Mouse (Mus musculus) lung, embryonic 14.5 days (tissue): ENCODE measurements at regions not wholly inside any gene's neighbourhood (a gene's known extent, or its start where the extent isn't known, plus 50 kb on each side); places are given as distances from the start of the nearest gene placed in this dataset.

Experiments used
- ATAC-seq: fragments of 200-750 bp; cut with Nextera tagmentation; 2 replicates; pipeline ENCODE4 v1.8.0; 2017; ENCODE audit warnings: mild to moderate bottlenecking, moderate TSS enrichment, moderate library complexity; ENCODE audit not compliant: insufficient read depth
- DNase-seq: peaks from one replicate; pipeline ENCODE4 v3.0.0-alpha.2; 2015
- H3K27ac ChIP-seq: fragments of 300-500 bp; sonication (generic); 2 replicates; pipeline ENCODE4 v1.5.1; 2014; ENCODE audit warnings: low read depth, mild to moderate bottlenecking, moderate library complexity
- H3K27me3 ChIP-seq: fragments of 300-500 bp; sonication (generic); 2 replicates; pipeline ENCODE4 v1.6.1; 2014; ENCODE audit warnings: low read length, control low read depth; ENCODE audit not compliant: insufficient read depth
- H3K36me3 ChIP-seq: fragments of 300-500 bp; sonication (generic); 2 replicates; pipeline ENCODE4 v1.6.1; 2014; ENCODE audit warnings: control low read depth; ENCODE audit not compliant: insufficient read depth
- H3K4me1 ChIP-seq: fragments of 300-500 bp; sonication (generic); 2 replicates; pipeline ENCODE4 v1.6.1; 2014; ENCODE audit warnings: antibody characterized with exemption, control low read depth; ENCODE audit not compliant: insufficient read depth
- H3K4me2 ChIP-seq: fragments of 300-500 bp; sonication (generic); 2 replicates; pipeline ENCODE4 v1.6.1; 2014; ENCODE audit warnings: mild to moderate bottlenecking
- H3K4me3 ChIP-seq: fragments of 300-500 bp; sonication (generic); 2 replicates; pipeline ENCODE4 v1.5.1; 2014; ENCODE audit warnings: low read depth, low read length
- H3K9ac ChIP-seq: fragments of 300-500 bp; sonication (generic); 2 replicates; pipeline ENCODE4 v1.6.1; 2014
- H3K9me3 ChIP-seq: fragments of 300-500 bp; sonication (generic); 2 replicates; pipeline ENCODE4 v1.6.1; 2016; ENCODE audit warnings: low read depth, low read length, control low read depth
- CTCF ChIP-seq: IDR thresholded peaks from 2 replicates; pipeline ENCODE4 v1.5.1; 2016; ENCODE audit warnings: antibody characterized with exemption, low read depth
- WGBS: fragments of 180-500 bp; shearing (Covaris S2); extraction: QIAGEN DNeasy Blood & Tissue Kit; methylation state at CpG from one replicate; pipeline ENCODE4 v1.1.7; 2014; 5-methylcytosine and 5-hydroxymethylcytosine counted together
- microRNA counts: library from miRNA; unstranded; fragments of <30 nt; microRNA quantifications from one replicate; lab custom pipeline; 2016
- microRNA-seq: library from miRNA; unstranded; fragments of <30 nt; microRNA quantifications from one replicate; pipeline ENCODE4, GENCODE M21; 2016; ENCODE audit warnings: borderline number of aligned reads

GRCm38 (mm10) chr1:137040898-137041297 lies 80.7 kb upstream of the Nr5a2 start:
- no peak for ATAC-seq
- WGBS = 39% methylated on average over 8 of the region's 8 CpGs

GRCm38 (mm10) chr1:137034586-137034985 lies 74.3 kb upstream of the Nr5a2 start:
- no peaks in the 10 kb centered on the region for H3K4me1 ChIP-seq
- no peak overlapping the region for H3K9ac ChIP-seq
- no peak for TF ChIP-seq CTCF
- H3K27me3 ChIP-seq = no peaks in the 10 kb centered on the region
- no peak overlapping the region for H3K27ac ChIP-seq
- H3K9me3 ChIP-seq = no peaks in the 10 kb centered on the region
- no peaks in the 10 kb centered on the region for H3K36me3 ChIP-seq
- DNase-seq (no peak), ATAC-seq (no peak)
- WGBS = 85% methylated on average over 6 of the region's 6 CpGs
- no peak overlapping the region for H3K4me3 ChIP-seq
- no peak overlapping the region for H3K4me2 ChIP-seq

More at GRCm38 (mm10) chr1:137040898-137041297, 80.7 kb upstream of the Nr5a2 start:
- no peak for TF ChIP-seq CTCF
- no peak overlapping the region for H3K27ac ChIP-seq
- no peaks in the 10 kb centered on the region for H3K9me3 ChIP-seq
- H3K36me3 ChIP-seq = no peaks in the 10 kb centered on the region
- H3K4me2 ChIP-seq = no peak overlapping the region
- no peak overlapping the region for H3K4me3 ChIP-seq
- no peak for DNase-seq
- H3K27me3 ChIP-seq = no peaks in the 10 kb centered on the region
- no peak overlapping the region for H3K9ac ChIP-seq
- H3K4me1 ChIP-seq = no peaks in the 10 kb centered on the region

GRCm38 (mm10) chr1:137033679-137034078 lies 73.4 kb upstream of the Nr5a2 start:
- no peak overlapping the region for H3K9ac ChIP-seq
- H3K4me1 ChIP-seq = no peaks in the 10 kb centered on the region
- no peaks in the 10 kb centered on the region for H3K36me3 ChIP-seq
- DNase-seq (no peak), ATAC-seq (no peak)
- no peak overlapping the region for H3K4me2 ChIP-seq
- H3K4me3 ChIP-seq = no peak overlapping the region
- H3K27ac ChIP-seq = no peak overlapping the region
- TF ChIP-seq CTCF = no peak
- no peaks in the 10 kb centered on the region for H3K27me3 ChIP-seq
- H3K9me3 ChIP-seq = no peaks in the 10 kb centered on the region
- WGBS = 48% methylated on average over 5 of the region's 5 CpGs

GRCm38 (mm10) chr1:137023706-137024105 lies 63.5 kb upstream of the Nr5a2 start:
- Histone ChIP-seq H3K9ac (no peak overlapping the region), H3K27me3 (no peaks in the 10 kb centered on the region), H3K4me3 (no peak overlapping the region), H3K27ac (no peak overlapping the region), H3K36me3 (no peaks in the 10 kb centered on the region), H3K4me2 (no peak overlapping the region), H3K9me3 (no peaks in the 10 kb centered on the region), H3K4me1 (no peaks in the 10 kb centered on the region)
- no peak for ATAC-seq
- 80% methylated on average over 6 of the region's 6 CpGs for WGBS
- no peak for TF ChIP-seq CTCF
- DNase-seq = no peak

- Histone ChIP-seq H3K27ac (no peak overlapping the region), H3K36me3 (no peaks in the 10 kb centered on the region), H3K4me1 (no peaks in the 10 kb centered on the region), H3K4me3 (no peak overlapping the region), H3K27me3 (no peaks in the 10 kb centered on the region), H3K4me2 (no peak overlapping the region), H3K9ac (no peak overlapping the region), H3K9me3 (no peaks in the 10 kb centered on the region)
- WGBS = 78% methylated on average over 1 of the region's 1 CpGs
- DNase-seq (no peak), ATAC-seq (no peak)
- no peak for TF ChIP-seq CTCF
Observed at GRCm38 (mm10) chr1:137020528-137020927, 60.3 kb upstream of the Nr5a2 start.

GRCm38 (mm10) chr1:137017642-137018041 lies 57.4 kb upstream of the Nr5a2 start:
- Histone ChIP-seq H3K27me3 (no peaks in the 10 kb centered on the region), H3K4me1 (no peaks in the 10 kb centered on the region), H3K9me3 (no peaks in the 10 kb centered on the region), H3K27ac (no peak overlapping the region), H3K36me3 (no peaks in the 10 kb centered on the region), H3K9ac (no peak overlapping the region), H3K4me3 (no peak overlapping the region), H3K4me2 (no peak overlapping the region)
- ATAC-seq = no peak
- DNase-seq = no peak
- 72% methylated on average over 5 of the region's 5 CpGs for WGBS
- no peak for TF ChIP-seq CTCF

GRCm38 (mm10) chr1:137010240-137010926 lies 50.1 kb upstream of the Nr5a2 start:
- no peak for TF ChIP-seq CTCF
- H3K36me3 ChIP-seq = no peaks in the 10 kb centered on the region
- no peak overlapping the region for H3K27ac ChIP-seq
- no peak overlapping the region for H3K9ac ChIP-seq
- H3K27me3 ChIP-seq = no peaks in the 10 kb centered on the region
- DNase-seq = no peak
- ATAC-seq = no peak
- no peak overlapping the region for H3K4me2 ChIP-seq
- no peak overlapping the region for H3K4me3 ChIP-seq
- 46% methylated on average over 9 of the region's 9 CpGs for WGBS
- H3K9me3 ChIP-seq = no peaks in the 10 kb centered on the region
- H3K4me1 ChIP-seq = no peaks in the 10 kb centered on the region

MicroRNAs in the stretch of these regions (microRNA counts, 519-probe panel; counts per million panel counts)
- microRNA mmu-miR-181a (lab: Ali Mortazavi, UCI) = 4,486 counts per million, percentile 92 among the panel's probes with 10 or more counts
- microRNA mmu-miR-181b+mmu-miR-181d (lab: Ali Mortazavi, UCI) = 2,293 counts per million, percentile 36 among the panel's probes with 10 or more counts

Small RNA genes lying in the stretch of these regions (microRNA-seq; reads per million reads assigned to microRNA genes)
- gene Mir181a-1 (2,537 reads per million, percentile 82 among the genes with 10 or more reads in this experiment), gene Mir181b-1 (35.6 reads per million, percentile 38 among the genes with 10 or more reads in this experiment)
